In genomic region chr3:37838896-37839295, GRCm38 (mm10) we compare ENCODE assay signal across 9 mouse cellular contexts.
A peak's percentile ranks its signal among the peaks of the same experiment; 100 is the strongest.
DNase-seq lines count a peak whose midpoint lies in the region; TF ChIP-seq lines count a peak whose summit lies in the region.
"Had no signal": no experiment of that assay in that cellular context is flagged by ENCODE, and none has a peak within 500 bp of the region (broad histone marks: within the 10 kb centered on the region; RNA-seq: fewer than 3 reads in every experiment).

No protein-coding gene starts in this region.

- TF ChIP-seq POLR2A in brain, embryonic 14.5 days (IDR thresholded peaks at IDR 0.05; ENCODE audit: borderline replicate concordance, extremely low read depth, insufficient read depth, insufficient read length, poor library complexity, severe bottlenecking), result no peak

- DNase-seq in adrenal gland, adult 2 months, result peak; percentile 6
- no peak for DNase-seq in adrenal gland, postnatal 4 days (ENCODE audit: low spot score in 2 of 2)
- peak; percentile 30 for DNase-seq in brain, embryonic 14.5 days (ENCODE audit: low read depth)
- peak; percentile 77 to 79 for DNase-seq in heart, postnatal 14 days
- peak; percentile 74 for DNase-seq in lung, postnatal 10 days
- no peak for DNase-seq in cerebellum, adult 8-10 months
- DNase-seq in c-Kit-positive CD71-positive TER-119-positive erythroid progenitor cells, embryonic 14.5 days (ENCODE audit: low spot score), result no peak
- DNase-seq in cerebellum, adult 11-12 months, result no peak
- DNase-seq: left cerebral cortex, postnatal 4 days had no signal

- TF ChIP-seq CTCF in brain, embryonic 14.5 days (IDR thresholded peaks at IDR 0.05; ENCODE audit: borderline replicate concordance, extremely low read depth, insufficient read depth, insufficient read length), result no peak

- intact Hi-C loops in heart, postnatal 14 days (cut with DNase I), result no loop called here

Comparison
In these comparisons a context has a peak if more than half of its experiments do, and no peak if none do; other contexts are left out.
1. DNase-seq: peak in adrenal gland, adult 2 months (single experiment), brain, embryonic 14.5 days (single experiment), heart, postnatal 14 days (2 of 2) and lung, postnatal 10 days (single experiment); none in adrenal gland, postnatal 4 days (0 of 2), cerebellum, adult 8-10 months (single experiment), c-Kit-positive CD71-positive TER-119-positive erythroid progenitor cells, embryonic 14.5 days (single experiment) and cerebellum, adult 11-12 months (single experiment).